Mouse (Mus musculus) kidney, adult 2 months (tissue): ENCODE results near the gene Zfp13.

Experiments
- CTCF ChIP-seq: fragments of 200-500 bp; conservative IDR thresholded peaks from 2 replicates; pipeline ENCODE4 v1.5.1; 2011; ENCODE audit warnings: low read depth, mild to moderate bottlenecking, control low read depth, low read length, moderate library complexity, mixed read lengths; ENCODE audit not compliant: insufficient read depth, insufficient read length
- POLR2A ChIP-seq: fragments of 200-500 bp; IDR thresholded peaks from one replicate; pipeline ENCODE4 v1.6.1; 2011; ENCODE audit warnings: low read depth, low read length, control low read depth

DNA sequence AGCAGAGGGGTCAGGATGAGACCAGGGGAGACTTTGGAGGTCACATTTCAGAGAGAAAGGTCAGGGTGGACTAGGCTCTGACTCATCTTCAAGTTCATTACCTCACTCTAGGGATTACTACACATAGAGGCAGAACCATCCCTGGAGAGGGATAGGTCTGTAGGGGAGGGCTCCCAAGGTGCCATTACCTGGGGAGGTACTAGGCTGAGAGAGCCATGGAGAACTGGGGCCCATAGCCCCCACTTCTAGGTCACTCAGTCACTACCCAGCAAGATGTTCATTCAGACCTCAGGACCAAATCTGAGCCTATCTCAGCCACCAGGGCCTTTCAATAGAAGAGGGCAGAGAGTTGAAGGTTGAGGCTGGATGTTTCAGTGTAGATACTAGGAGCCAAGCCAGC is 45.0 kb downstream of the Zfp13 start:
- TF ChIP-seq POLR2A = no peak
- TF ChIP-seq CTCF = no peak
